Mouse (Mus musculus) small intestine, adult 2 months (tissue): ENCODE measurements around the gene Ppil6. TPM values are rescaled to one million over a fixed set of nuclear protein-coding genes. Genes with fewer than 3 reads are reported as not detected.

Source experiments
- H3K27ac ChIP-seq: fragments of 200-500 bp; 2 replicates; pipeline ENCODE4 v1.5.1; 2012; ENCODE audit warnings: low read depth, low read length, control low read depth, inconsistent platforms; ENCODE audit not compliant: insufficient read depth
- H3K27me3 ChIP-seq: fragments of 200-500 bp; 2 replicates; pipeline ENCODE4 v1.6.1; 2012; ENCODE audit warnings: mild to moderate bottlenecking, moderate library complexity, low read length, inconsistent platforms; ENCODE audit not compliant: control insufficient read depth, insufficient read depth
- H3K36me3 ChIP-seq: fragments of 200-500 bp; 2 replicates; pipeline ENCODE4 v1.6.1; 2012; ENCODE audit warnings: mild to moderate bottlenecking, low read length, control low read depth, inconsistent platforms; ENCODE audit not compliant: control insufficient read depth, insufficient read depth
- H3K4me1 ChIP-seq: fragments of 200-500 bp; 2 replicates; pipeline ENCODE4 v1.6.1; 2012; ENCODE audit warnings: low read length, inconsistent platforms, mixed read lengths; ENCODE audit not compliant: control insufficient read depth, insufficient read depth, insufficient read length
- H3K4me3 ChIP-seq: fragments of 200-500 bp; 2 replicates; pipeline ENCODE4 v1.5.1; 2012; ENCODE audit warnings: low read depth, mild to moderate bottlenecking, control low read depth, inconsistent platforms, low read length, moderate library complexity
- CTCF ChIP-seq: fragments of 200-500 bp; IDR thresholded peaks from 2 replicates; pipeline ENCODE4 v1.5.1; 2012; ENCODE audit warnings: low read depth, mild to moderate bottlenecking, control low read depth, inconsistent platforms, low read length, moderate library complexity, mixed read lengths; ENCODE audit not compliant: insufficient replicate concordance, insufficient read length; ENCODE audit errors: extremely low read depth
- POLR2A ChIP-seq: fragments of 200-500 bp; IDR thresholded peaks from 2 replicates; pipeline ENCODE4 v1.6.1; 2012; ENCODE audit warnings: low read depth, mild to moderate bottlenecking, control low read depth, inconsistent platforms, low read length, moderate library complexity
- WGBS: fragments of 180-500 bp; shearing (Covaris S2); methylation state at CpG from one replicate; pipeline ENCODE4 v1.1.7; 2018; 5-methylcytosine and 5-hydroxymethylcytosine counted together
- polyA plus RNA-seq: library from polyadenylated mRNA; depleted of rRNA; stranded (reverse); fragments of >200 nt; gene quantifications from 2 replicates; pipeline ENCODE4 v1.2.3, GENCODE M21; 2012

The Ppil6 gene
- polyA plus RNA-seq, 1 experiment: 0.15 TPM

DNA sequence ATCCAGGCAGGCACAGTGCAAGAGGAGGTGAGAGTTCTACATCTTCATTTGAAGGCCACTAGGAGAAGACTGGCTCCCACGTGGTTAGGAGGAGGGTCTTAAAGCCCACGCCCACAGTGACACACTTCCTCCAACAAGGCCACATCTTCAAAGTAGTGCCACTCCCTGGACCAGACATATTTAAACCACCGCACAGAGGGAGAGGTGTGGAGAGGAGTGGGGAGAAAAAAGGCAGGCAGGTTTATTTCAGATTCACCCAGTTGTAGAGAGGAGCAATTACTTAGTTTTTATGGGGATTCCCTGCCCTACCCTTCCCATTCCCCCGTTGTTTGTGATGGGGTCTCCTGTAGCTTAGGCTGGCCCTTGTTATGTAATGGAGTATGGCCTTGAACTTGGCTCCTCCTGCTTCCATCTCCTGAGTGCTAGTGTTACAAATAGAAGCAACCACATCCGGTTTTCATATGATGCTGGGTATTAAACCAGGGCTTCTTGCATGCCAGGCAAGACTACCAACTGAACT, 17.2 kb upstream of the Ppil6 start:
- no peak for TF ChIP-seq POLR2A
- TF ChIP-seq CTCF: no peak
- H3K27me3 ChIP-seq: no peaks in the 10 kb centered on the region
- peaks cover 36% of the 10 kb centered on the region for H3K4me1 ChIP-seq
- peak overlapping the region; percentile 97 for H3K27ac ChIP-seq
- H3K4me3 ChIP-seq: no peak overlapping the region
- no peaks in the 10 kb centered on the region for H3K36me3 ChIP-seq
- WGBS: 41% methylated on average over 5 of the region's 5 CpGs

DNA sequence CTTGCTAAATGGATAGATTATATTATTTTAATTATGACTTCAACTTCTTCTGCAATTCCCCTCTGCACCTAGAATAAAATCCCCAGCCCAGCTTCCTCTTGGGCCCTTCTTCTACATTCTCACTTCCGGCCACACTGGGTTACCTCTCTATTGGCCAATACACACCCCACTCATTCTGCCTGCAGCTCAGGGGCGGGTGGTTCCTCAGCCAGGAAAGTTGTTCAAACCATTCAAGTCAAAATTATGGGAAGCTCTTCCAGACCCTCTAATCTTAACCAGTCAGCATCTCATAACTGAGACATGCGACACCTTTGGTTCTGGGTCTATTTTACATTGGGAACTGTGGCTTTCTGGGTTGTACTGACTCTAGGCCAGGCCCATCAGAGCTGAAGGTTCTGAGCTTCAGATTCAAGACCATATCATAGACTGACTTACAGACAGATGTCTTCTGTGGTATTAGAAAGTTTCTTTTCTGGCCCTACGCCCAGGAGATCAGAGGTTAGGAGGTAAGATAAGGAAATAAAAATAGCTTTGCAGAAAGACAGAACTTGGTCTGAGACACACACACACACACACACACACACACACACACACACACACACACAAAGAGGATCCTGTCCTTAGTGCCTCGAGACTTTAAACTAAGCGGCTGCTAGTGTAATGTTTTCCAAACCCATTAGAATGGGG, 16.3 kb upstream of the Ppil6 start:
- TF ChIP-seq POLR2A (no peak), CTCF (no peak)
- 12% methylated on average over 6 of the region's 6 CpGs for WGBS
- H3K4me1 ChIP-seq: peaks cover 37% of the 10 kb centered on the region
- no peak overlapping the region for H3K4me3 ChIP-seq
- H3K27me3 ChIP-seq: no peaks in the 10 kb centered on the region
- peaks cover 8% of the 10 kb centered on the region for H3K36me3 ChIP-seq
- H3K27ac ChIP-seq: peak overlapping the region; percentile 97

DNA sequence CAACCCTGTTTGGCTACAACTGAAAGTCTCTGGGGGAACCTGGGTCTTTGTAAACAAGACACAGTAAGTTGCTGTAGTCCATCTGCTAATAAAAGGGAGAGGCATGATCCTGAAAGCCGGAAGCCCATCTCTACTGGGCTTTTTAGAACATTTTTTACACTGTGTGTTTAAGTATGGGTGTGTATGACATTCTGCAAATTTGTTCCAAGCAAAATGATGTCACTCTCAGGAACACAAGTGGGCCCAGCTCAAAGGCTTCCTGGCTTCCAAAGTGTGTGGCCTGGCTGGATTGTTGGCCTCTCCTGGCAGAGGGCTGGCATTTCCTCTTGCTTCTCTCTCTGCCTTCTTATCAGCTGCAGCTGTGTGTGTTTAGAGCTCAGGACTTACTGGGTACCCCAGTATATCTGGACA, 15.3 kb upstream of the Ppil6 start:
- H3K36me3 ChIP-seq: peaks cover 16% of the 10 kb centered on the region
- TF ChIP-seq CTCF (no peak), POLR2A (no peak)
- peaks cover 36% of the 10 kb centered on the region for H3K4me1 ChIP-seq
- H3K4me3 ChIP-seq: no peak overlapping the region
- H3K27me3 ChIP-seq: no peaks in the 10 kb centered on the region
- H3K27ac ChIP-seq: peak overlapping the region; percentile 97
- 15% methylated on average over 1 of the region's 1 CpGs for WGBS

DNA sequence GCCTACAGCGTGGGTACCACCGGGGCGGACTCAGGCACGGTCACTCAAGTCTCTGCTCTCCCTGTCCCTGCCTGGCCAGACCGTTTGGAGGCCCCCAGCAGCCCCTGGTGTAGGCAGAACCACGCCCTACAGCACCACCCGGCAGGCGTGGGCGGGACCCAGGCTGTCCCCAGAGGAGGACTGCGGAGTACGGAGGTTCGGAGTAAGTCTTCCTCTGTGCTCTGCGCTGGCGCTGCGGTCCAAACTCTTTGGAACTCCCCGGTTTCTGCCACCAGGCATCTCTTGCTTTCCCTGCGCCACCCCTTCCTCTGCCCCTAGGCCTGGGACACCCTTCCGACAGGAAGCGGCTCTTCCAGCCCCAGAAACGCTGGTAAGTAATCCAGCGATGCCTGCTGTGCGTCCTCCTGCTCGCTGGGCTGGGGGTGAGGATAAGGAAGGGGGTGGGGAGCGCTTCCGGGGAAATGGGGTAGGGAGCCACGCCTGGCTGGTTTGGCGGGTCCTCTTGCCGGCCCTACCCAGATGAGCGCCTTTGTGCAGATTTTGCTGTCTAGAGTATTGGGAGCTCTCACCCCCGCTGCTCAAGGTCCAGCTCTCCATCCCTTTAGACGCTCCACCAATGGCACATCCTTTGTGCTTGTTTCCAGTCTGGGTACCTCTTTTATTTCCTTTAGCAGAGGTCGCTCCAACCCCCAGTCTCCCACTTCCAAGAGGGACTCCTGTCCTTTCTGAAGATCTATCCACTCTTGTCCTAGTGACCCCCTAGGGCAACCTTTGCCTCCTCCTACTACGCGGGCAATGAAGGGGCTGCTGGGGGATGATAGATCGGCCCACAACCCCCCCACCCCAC, 13.8 kb upstream of the Ppil6 start, which contains the start of gene Mical1:
Gene Mical1 (plus strand): TSS at position 144 of the 847 bp plus-strand sequence.
- TF ChIP-seq CTCF (no peak), POLR2A (peak; percentile 71)
- H3K36me3 ChIP-seq: peaks cover 27% of the 10 kb centered on the region
- peak within 1 kb of the TSS; percentile 97 for H3K27ac ChIP-seq
- WGBS: 1% methylated on average over 35 of the region's 35 CpGs
- no peaks in the 10 kb centered on the region for H3K27me3 ChIP-seq
- peaks cover 34% of the 10 kb centered on the region for H3K4me1 ChIP-seq
- peak within 1 kb of the TSS; percentile 71 for H3K4me3 ChIP-seq

DNA sequence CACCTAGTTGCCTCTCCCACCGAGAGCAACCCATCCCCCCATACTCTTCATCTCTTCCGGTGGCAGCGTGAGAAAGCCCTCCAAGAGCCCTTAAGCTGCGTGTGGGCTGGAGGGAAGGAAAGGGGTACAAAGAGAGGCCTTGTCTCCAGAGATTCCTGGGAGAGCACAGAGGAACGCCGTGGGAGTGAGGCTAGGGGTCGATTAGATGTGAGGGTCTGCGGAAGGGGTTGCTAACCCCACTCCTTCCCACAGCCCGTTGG, 13.3 kb upstream of the Ppil6 start:
- 6% methylated on average over 9 of the region's 9 CpGs for WGBS
- peak overlapping the region; percentile 89 for H3K27ac ChIP-seq

DNA sequence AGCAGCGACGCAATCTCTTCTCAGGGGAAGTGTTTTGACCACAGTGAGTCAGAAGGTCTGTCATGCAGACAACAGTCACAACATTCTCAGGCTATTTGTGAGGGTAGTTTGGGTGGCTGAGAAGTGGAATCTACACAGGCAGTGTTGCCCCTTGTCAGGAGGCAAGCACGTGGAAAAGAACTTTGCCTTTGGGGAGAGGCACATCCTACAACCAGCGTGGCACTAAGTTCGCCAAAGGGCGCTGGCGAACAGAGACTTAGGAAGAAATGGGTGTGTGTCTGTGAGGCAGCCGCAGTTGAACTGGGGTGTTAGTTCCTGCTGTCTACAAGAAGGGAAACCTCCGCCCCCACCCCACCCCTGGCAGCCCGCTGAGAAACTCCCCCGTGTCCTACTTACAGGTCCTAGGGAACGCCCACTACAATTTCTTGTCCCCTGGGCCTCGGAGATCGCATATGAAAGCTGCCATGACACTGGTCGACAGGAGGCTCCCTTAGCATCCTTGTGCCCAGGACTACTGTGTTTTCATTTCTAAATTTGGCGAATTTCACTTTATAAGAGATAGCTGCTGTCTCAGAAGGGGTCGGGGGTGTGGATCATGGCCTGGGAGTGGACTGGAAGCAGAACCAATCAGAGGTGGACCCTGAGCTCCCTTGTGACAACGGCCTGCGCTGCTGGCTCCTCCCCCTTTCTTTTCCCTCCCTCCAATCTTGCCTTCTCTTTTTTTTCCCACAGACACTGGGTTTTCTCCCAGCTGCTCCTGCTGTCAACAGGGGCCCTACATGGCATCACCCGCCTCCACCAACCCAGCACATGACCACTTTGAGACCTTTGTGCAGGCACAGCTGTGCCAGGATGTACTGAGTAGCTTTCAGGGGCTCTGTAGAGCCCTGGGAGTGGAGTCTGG, 12.7 kb upstream of the Ppil6 start:
- Histone ChIP-seq H3K27me3 (no peaks in the 10 kb centered on the region), H3K27ac (peak overlapping the region; percentile 89), H3K4me1 (peaks cover 31% of the 10 kb centered on the region), H3K4me3 (peak overlapping the region; percentile 71), H3K36me3 (peaks cover 38% of the 10 kb centered on the region)
- WGBS: 5% methylated on average over 20 of the region's 20 CpGs
- TF ChIP-seq POLR2A (peak; percentile 48; the same call in 1 of the 2 replicates), CTCF (no peak)

More for the DNA sequence above, 13.3 kb upstream of the Ppil6 start:
- Histone ChIP-seq H3K27me3 (no peaks in the 10 kb centered on the region), H3K36me3 (peaks cover 32% of the 10 kb centered on the region), H3K4me1 (peaks cover 31% of the 10 kb centered on the region), H3K4me3 (peak overlapping the region; percentile 71)
- no peak for TF ChIP-seq CTCF
- no peak for TF ChIP-seq POLR2A
